Mouse (Mus musculus): Measurements from ENCODE around the gene Plac8.

Gene Plac8

DNA sequence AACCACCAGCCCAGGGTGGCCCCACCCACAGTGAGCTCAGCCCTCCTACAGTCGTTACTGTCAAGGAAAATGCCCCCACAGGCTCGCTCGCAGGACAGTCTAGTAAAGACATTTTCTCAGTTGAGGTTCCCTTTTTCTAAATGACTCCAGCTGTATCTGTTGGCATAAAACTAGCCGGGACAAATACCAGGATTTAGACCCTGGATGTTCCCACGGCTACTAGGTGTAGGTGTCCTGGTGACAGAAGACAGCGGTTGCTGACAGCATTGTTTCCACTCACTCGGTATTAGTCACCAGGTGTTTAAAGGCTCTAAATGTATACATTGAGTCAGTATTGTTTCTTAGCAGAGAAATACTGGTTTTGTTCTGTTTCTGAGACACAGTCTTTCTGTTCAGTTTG lies 36.2 kb downstream of the Plac8 start:
- no peak for DNase-seq (ENCODE audit: low spot score)

DNA sequence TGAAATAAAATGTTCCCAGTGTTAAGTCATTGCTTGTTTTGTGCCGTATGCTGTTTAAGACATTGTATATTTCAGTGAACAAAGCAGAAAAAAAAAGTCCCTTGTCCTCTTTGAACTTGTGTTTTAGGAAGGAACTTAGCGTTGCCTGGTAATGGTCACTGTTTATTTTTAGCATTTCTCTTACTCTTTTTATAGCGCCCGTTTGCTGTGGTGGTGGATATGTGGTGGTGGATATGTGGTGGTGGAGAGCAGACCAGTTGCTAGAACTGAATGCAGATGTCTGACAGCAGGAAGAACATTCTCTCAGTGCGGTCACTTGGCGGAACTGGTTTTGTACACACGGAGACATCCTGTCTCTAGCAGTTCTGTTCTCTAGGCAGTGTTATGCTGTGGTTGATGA lies 45.9 kb downstream of the Plac8 start:
- DNase-seq (ENCODE audit: low spot score), result no peak

DNA sequence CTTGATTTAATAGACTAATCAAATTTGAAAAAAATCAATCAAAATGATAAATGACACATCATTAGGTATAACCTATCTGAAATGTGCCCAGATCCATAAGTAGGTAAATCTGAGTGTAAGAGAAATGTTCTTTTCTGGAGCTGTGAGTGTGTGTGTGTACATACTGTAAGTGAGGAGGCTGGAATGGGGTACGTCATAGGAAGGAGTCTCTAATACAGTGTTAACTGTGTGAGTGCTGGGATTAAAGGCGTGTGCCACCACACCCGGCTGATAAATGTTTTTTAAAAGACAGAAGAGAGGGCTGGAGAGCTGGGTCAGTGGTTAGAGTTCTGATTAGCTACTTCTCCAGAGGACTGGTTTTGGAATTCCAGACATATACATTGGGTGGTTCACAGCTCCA lies 46.4 kb downstream of the Plac8 start:
- DNase-seq (ENCODE audit: low spot score), result no peak

DNA sequence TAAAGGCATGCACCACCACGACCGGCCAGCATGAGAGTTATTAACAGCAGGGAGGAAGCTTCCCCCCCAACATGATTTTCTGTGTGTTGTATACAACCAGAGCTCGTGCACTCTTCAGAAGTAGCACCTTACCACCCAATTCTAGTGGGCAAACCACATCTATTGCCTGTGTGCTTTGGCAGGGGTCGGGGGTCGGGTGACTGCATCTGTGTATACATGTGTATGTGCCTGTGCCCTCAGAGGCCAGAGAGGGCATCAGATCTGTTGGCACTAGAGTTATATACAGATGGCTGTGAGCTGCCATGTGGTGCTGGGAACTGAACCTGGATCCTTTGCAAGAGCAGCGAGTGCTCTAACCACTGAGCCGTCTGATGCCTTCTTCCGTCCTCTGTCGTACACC lies 47.1 kb downstream of the Plac8 start:
- DNase-seq (ENCODE audit: low spot score), result no peak

DNA sequence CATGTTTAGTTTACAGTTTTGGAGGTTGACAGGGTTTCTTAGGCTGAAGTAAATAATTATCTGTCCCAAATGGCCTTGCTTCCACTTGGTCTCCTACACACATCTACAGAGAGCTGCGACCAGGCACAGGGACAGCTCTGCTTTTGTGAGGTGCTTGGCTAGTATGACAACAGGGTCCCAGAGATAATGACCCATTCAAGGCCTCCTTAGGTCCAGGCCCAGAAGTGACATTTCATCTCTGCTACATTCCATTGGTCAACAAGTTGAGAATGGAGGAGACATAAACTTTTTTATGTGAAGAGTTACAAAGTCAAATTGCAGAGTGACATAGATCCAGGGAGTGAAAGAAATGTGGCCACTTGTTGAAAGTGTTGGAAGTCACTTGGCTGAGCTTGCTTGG lies 48.7 kb downstream of the Plac8 start:
- DNase-seq (ENCODE audit: low spot score), result no peak

DNA sequence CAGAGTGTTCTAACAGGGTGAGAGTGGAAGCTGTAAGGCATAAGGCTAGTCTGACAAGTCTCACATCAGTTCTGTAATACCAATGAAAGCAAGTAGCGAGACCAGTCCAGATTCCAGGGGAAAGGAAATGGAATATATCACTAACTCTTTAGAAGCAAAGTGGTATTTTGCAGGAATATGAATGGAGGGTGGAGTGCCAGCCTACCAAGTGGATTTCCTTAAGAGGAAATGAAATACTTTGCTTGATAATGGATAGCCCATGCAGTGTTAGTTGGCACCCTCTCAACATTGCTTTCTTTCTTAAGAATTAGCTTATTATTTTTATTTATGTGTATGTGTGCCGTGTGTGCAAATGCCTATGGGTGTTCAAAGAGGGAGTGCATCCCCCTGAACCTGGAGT lies 51.8 kb downstream of the Plac8 start:
- DNase-seq (ENCODE audit: low spot score), result no peak

DNA sequence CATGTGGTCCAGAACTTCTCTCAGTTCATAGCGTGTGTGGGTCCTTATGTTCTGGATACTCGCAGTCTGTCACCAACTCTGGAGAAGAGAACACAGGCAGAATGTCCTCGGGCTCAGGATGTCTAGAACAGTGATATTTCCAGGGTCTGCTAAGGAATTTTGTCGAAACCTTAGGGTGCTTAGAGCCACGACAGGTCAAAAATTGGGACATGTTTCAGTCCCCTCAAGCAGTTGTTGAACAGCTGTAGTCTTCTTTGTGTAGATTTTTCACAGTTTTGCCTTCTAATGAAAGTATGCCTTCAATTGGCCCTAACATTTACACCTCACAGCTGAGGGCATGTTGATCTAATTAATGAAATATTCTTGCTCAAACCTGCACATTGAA lies 53.0 kb downstream of the Plac8 start:
- no peak for DNase-seq (ENCODE audit: low spot score)

DNA sequence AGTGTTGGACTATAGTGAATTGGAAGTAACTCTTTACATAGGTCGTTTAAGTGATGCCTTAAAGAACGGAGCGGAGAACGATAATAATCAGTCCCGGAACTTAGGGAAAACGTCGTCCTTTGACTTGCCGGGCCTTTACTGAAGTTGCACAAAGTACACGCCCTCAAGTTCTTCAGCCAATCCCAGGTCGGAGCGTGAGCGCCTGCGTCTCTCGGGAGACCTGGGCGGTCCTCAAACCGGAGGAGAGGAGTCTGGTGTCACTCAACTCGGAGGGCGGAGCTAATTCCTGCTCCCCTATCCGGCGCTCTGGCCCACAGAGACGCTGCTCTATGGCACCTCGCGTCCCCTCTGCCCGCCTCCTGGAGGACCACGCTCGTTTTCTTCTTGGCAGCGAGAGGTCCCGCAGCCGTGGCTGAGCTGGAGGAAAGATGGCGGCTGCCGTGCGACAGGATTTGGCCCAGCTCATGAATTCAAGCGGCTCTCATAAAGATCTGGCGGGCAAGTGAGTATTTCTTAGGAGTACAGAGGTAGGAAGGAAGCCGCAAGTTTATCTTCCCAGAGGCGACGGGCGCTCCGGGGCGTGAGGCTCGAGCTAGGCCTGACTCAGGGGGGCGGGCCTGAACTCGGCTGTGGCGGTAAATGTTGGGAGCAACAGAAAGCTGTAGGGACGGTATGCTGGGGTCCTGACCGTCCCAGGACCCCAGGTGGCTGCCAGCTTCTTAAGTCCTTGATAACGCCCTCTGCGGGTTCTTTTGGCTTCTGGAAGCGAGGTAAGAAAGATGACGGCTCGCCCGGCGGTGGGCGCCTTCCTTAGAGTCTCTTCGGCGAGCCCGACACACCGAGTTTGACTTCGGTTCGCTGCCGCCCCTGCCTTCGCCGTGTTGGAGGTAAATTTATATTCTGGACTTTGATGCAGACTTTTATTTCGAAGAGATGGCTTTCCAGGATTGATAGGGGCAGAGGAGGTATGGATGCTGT lies 53.7 kb downstream of the Plac8 start, which contains the start of gene Cops4:
TSS of gene Cops4 (plus strand) at position 261 of the 978 bp plus-strand sequence.
- peak; percentile 99 for DNase-seq (ENCODE audit: low spot score)

DNA sequence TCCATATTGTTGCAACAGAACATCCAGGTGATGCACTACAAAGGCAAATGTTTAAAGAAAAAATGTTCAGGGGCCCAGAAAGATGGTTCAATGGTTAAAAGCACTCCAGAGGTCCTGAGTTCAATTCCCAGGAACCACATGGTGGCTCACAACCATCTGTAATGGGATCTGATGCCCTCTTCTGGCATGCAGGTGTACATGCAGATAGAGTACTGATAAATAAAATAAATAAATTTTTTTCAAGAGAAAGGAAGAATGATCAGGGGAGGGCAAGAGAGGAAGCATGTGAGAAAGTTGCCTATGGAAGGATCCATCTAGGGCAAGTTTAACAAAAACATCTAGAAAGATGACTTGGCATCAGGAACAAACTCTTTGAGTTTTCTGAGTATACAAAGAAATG lies 59.5 kb downstream of the Plac8 start:
- no peak for DNase-seq (ENCODE audit: low spot score)

DNA sequence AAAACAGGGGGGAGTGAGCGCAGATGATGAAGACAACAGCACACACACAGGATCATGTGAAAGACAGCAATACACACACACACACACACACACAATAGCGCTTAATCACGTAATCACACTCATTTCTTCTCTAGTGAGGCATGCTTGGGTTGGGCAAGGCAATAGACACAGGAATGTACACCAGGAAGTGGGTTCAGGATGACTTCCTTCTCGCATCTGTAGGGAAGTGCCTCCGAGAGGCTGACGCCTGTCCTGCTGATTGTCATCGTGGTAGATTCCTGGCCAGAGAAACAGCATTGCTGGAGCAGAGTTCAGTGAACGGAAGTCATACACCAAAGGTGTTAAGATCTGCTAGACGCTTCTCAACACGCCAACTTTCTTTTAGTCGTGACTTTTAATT lies 62.8 kb downstream of the Plac8 start:
- no peak for DNase-seq (ENCODE audit: low spot score)

Measured in yolk sac, embryonic 10.5 days (tissue).